In the genomic region with DNA sequence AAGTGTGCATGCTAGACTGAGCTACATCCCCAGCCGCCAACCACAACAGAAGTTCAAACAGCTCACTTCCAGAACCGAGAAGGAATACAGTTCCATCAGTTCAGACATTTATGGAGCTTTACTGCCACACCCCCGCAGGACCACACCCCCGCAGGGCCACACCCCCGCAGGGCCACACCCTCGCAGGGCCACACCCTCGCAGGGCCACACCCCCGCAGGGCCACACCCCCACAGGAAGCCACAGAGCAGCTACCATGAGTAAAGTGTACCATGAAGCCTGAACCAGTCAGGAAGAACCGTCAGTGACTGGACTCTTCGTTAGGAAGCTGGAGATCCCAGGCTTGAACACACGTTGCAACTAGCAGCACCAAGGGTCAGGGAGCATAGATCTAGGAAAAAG, we compare ENCODE assay signal across 11 mouse cellular contexts. TPM values are rescaled to one million over a fixed set of nuclear protein-coding genes. Genes with fewer than 3 reads are reported as not detected.
DNase-seq lines count a peak whose midpoint lies in the region; ATAC-seq and TF ChIP-seq lines count a peak whose summit lies in the region.
"Had no signal": no experiment of that assay in that cellular context is flagged by ENCODE, and none has a peak within 500 bp of the region (broad histone marks: within the 10 kb centered on the region; RNA-seq: fewer than 3 reads in every experiment).

No protein-coding gene starts in this region.

- no peak for TF ChIP-seq CTCF in thymus, adult 2 months (IDR thresholded peaks at IDR 0.05; ENCODE audit: borderline replicate concordance, control insufficient read depth, extremely low read depth, insufficient read depth, low read length, poor library complexity)

- no peaks in the 10 kb centered on the region for H3K9me3 ChIP-seq in heart, embryonic 13.5 days
- no peaks in the 10 kb centered on the region for H3K9me3 ChIP-seq in limb, embryonic 10.5 days (replicated peaks)
- no peaks in the 10 kb centered on the region for H3K9me3 ChIP-seq in forebrain, embryonic 15.5 days
- H3K9me3 ChIP-seq: embryonic facial prominence, embryonic 12.5 days; neural tube, embryonic 12.5 days had no signal

- intact Hi-C loops in heart, postnatal 36 days (cut with DNase I) = no loop called here

- 22% methylated on average over 11 of the region's 11 CpGs for WGBS in heart, embryonic 13.5 days
- WGBS in limb, embryonic 10.5 days = 17% methylated on average over 11 of the region's 11 CpGs
- 11% methylated on average over 11 of the region's 11 CpGs for WGBS in thymus, adult 2 months
- 24% methylated on average over 11 of the region's 11 CpGs for WGBS in forebrain, embryonic 15.5 days

- peak overlapping the region; percentile 36; the same call in 1 of the 2 replicates for H3K27ac ChIP-seq in heart, embryonic 13.5 days (replicated peaks)
- no peak overlapping the region for H3K27ac ChIP-seq in limb, embryonic 10.5 days
- H3K27ac ChIP-seq in thymus, adult 2 months (ENCODE audit: control insufficient read depth, insufficient read depth, low read length) = no peak overlapping the region
- H3K27ac ChIP-seq in forebrain, embryonic 15.5 days (replicated peaks) = no peak overlapping the region
- H3K27ac ChIP-seq: embryonic facial prominence, embryonic 12.5 days; neural tube, embryonic 12.5 days had no signal

- ATAC-seq in heart, embryonic 13.5 days (ENCODE audit: extremely low read depth, insufficient number of reproducible peaks, low FRiP score, low TSS enrichment) = no peak
- ATAC-seq in forebrain, embryonic 15.5 days (replicated peaks) = no peak
- ATAC-seq: intestine, embryonic 16.5 days had no signal

- TF ChIP-seq POLR2A in thymus, adult 2 months (IDR thresholded peaks at IDR 0.05; ENCODE audit: control insufficient read depth, extremely low read depth, insufficient read depth, low read length, poor library complexity) = no peak

- no peaks in the 10 kb centered on the region for H3K36me3 ChIP-seq in heart, embryonic 13.5 days
- no peaks in the 10 kb centered on the region for H3K36me3 ChIP-seq in limb, embryonic 10.5 days
- no peaks in the 10 kb centered on the region for H3K36me3 ChIP-seq in thymus, adult 2 months (ENCODE audit: control insufficient read depth, insufficient read depth, low read length)
- H3K36me3 ChIP-seq in forebrain, embryonic 15.5 days = no peaks in the 10 kb centered on the region
- H3K36me3 ChIP-seq: embryonic facial prominence, embryonic 12.5 days; neural tube, embryonic 12.5 days had no signal

- H3K9ac ChIP-seq in heart, embryonic 13.5 days = no peak overlapping the region
- no peak overlapping the region for H3K9ac ChIP-seq in forebrain, embryonic 15.5 days (replicated peaks)
- H3K9ac ChIP-seq: embryonic facial prominence, embryonic 12.5 days; neural tube, embryonic 12.5 days had no signal

- DNase-seq in heart, postnatal 36 days = no peak
- peak; percentile 38 for DNase-seq in Muller cell, postnatal 12 days (ENCODE audit: inconsistent ontology term)
- DNase-seq in limb, embryonic 10.5 days (ENCODE audit: low spot score) = peak; percentile 50
- DNase-seq in thymus, adult 2 months = peak; percentile 48
- DNase-seq in cerebellum, postnatal 14 days = no peak
- no peak for DNase-seq in urinary bladder, postnatal 25 days (ENCODE audit: low spot score)

- H3K4me3 ChIP-seq in heart, embryonic 13.5 days = no peak overlapping the region
- H3K4me3 ChIP-seq in limb, embryonic 10.5 days = no peak overlapping the region
- H3K4me3 ChIP-seq in thymus, adult 2 months (ENCODE audit: control insufficient read depth, insufficient read depth, low read length) = no peak overlapping the region
- no peak overlapping the region for H3K4me3 ChIP-seq in forebrain, embryonic 15.5 days
- H3K4me3 ChIP-seq: embryonic facial prominence, embryonic 12.5 days; neural tube, embryonic 12.5 days had no signal

- H3K27me3 ChIP-seq in heart, embryonic 13.5 days (replicated peaks) = no peaks in the 10 kb centered on the region
- H3K27me3 ChIP-seq in limb, embryonic 10.5 days (ENCODE audit: low read depth, poor library complexity, severe bottlenecking) = no peaks in the 10 kb centered on the region
- no peaks in the 10 kb centered on the region for H3K27me3 ChIP-seq in thymus, adult 2 months (ENCODE audit: control insufficient read depth, insufficient read depth, low read length)
- 0 out of 2 replicates have a peak, but pooled peaks cover 3% of the 10 kb centered on the region for H3K27me3 ChIP-seq in forebrain, embryonic 15.5 days
- H3K27me3 ChIP-seq: embryonic facial prominence, embryonic 12.5 days; neural tube, embryonic 12.5 days had no signal

- H3K4me1 ChIP-seq in heart, embryonic 13.5 days = peaks cover 27% of the 10 kb centered on the region
- peaks cover 25% of the 10 kb centered on the region for H3K4me1 ChIP-seq in limb, embryonic 10.5 days
- peaks cover 34% of the 10 kb centered on the region for H3K4me1 ChIP-seq in thymus, adult 2 months (replicated peaks; ENCODE audit: control insufficient read depth, insufficient read depth, low read length)
- peaks cover 12% of the 10 kb centered on the region for H3K4me1 ChIP-seq in forebrain, embryonic 15.5 days

- H3K4me2 ChIP-seq in heart, embryonic 13.5 days = no peak overlapping the region
- no peak overlapping the region for H3K4me2 ChIP-seq in forebrain, embryonic 15.5 days (replicated peaks)
- H3K4me2 ChIP-seq: embryonic facial prominence, embryonic 12.5 days; neural tube, embryonic 12.5 days had no signal

RNA-seq across cellular contexts. Expression of a gene that starts 3.8 kb away (rescaled TPM):
- 3.7 and 3.8 TPM in 2 replicates for polyA plus RNA-seq in heart, embryonic 13.5 days (2015; fragmentation: Nextera tagmentation; extraction: Ambion mirVana)
- 1 to 10 TPM; 1.1 to 2.1 TPM for total RNA-seq in heart, postnatal 36 days (2021)
- polyA plus RNA-seq in limb, embryonic 10.5 days (2016; fragmentation: Nextera tagmentation; extraction: Ambion mirVana) = 5.2 and 7.6 TPM in 2 replicates
- polyA plus RNA-seq in thymus, adult 2 months (2012; rRNA removed) = 1.9 and 2.0 TPM in 2 replicates
- polyA plus RNA-seq in forebrain, embryonic 15.5 days (2015; fragmentation: Nextera tagmentation; extraction: Ambion mirVana) = 30.6 and 31.5 TPM in 2 replicates

RNA-seq across cellular contexts. Expression of a gene that starts 11.4 kb away (rescaled TPM):
- 2.6 and 2.7 TPM in 2 replicates for polyA plus RNA-seq in heart, embryonic 13.5 days (2015; fragmentation: Nextera tagmentation; extraction: Ambion mirVana)
- total RNA-seq in heart, postnatal 36 days (2021) = 10 to 100 TPM; 14.0 to 14.4 TPM
- 9.2 and 9.6 TPM in 2 replicates for polyA plus RNA-seq in limb, embryonic 10.5 days (2016; fragmentation: Nextera tagmentation; extraction: Ambion mirVana)
- polyA plus RNA-seq in thymus, adult 2 months (2012; rRNA removed) = 48.0 and 50.4 TPM in 2 replicates
- polyA plus RNA-seq in forebrain, embryonic 15.5 days (2015; fragmentation: Nextera tagmentation; extraction: Ambion mirVana) = 12.6 and 13.9 TPM in 2 replicates

Comparison
In these comparisons a context has a peak if more than half of its experiments do, and no peak if none do; other contexts are left out.
1. DNase-seq: peak in Muller cell, postnatal 12 days (single experiment), limb, embryonic 10.5 days (single experiment) and thymus, adult 2 months (single experiment); none in heart, postnatal 36 days (0 of 2), cerebellum, postnatal 14 days (0 of 2) and urinary bladder, postnatal 25 days (single experiment).